Mouse (Mus musculus) Patski (cell line): ENCODE measurements around the gene Hsd17b14. TPM values are rescaled to one million over a fixed set of nuclear protein-coding genes. Genes with fewer than 3 reads are reported as not detected.

Experiments used
- ATAC-seq: fragments of 100-300 bp; one replicate; pipeline ENCODE4 v1.8.0; 2021
- CTCF ChIA-PET: fragments of 350-600 bp; sonication (Branson Sonifier 250); formaldehyde crosslinking; loops from one replicate; lab custom pipeline; 2022; ENCODE audit warnings: inconsistent platforms; lab: Charles Lee
- POLR2A ChIA-PET: fragments of 350-600 bp; sonication (Branson Sonifier 250); formaldehyde crosslinking; loops from one replicate; lab custom pipeline; 2022; ENCODE audit warnings: antibody characterized with exemption, inconsistent platforms; lab: Charles Lee
- DNase-seq: peaks from one replicate; pipeline ENCODE4 v3.0.0-alpha.2; 2011; ENCODE audit warnings: low read depth, low spot score
- H3K27me3 ChIP-seq: fragments of 371-371 bp; one replicate; pipeline ENCODE4 v1.5.1; 2021
- CTCF ChIP-seq: fragments of 100-300 bp; IDR thresholded peaks from one replicate; pipeline ENCODE4 v1.5.1; 2021
- in situ Hi-C: fragments of 300-500 bp; cut with MboI; formaldehyde crosslinking; loops from 3 replicates; pipeline ENCODE4 v1.11.1; 2018; ENCODE audit warnings: low pct_unique_long_range_greater_than_20kb, mixed read lengths
- polyA plus RNA-seq: library from polyadenylated mRNA; unstranded; gene quantifications from one replicate; pipeline ENCODE4 v1.2.3, GENCODE M21; 2021

Gene Hsd17b14
- polyA plus RNA-seq, 1 experiment from 2014 or later = 1.6 TPM

DNA sequence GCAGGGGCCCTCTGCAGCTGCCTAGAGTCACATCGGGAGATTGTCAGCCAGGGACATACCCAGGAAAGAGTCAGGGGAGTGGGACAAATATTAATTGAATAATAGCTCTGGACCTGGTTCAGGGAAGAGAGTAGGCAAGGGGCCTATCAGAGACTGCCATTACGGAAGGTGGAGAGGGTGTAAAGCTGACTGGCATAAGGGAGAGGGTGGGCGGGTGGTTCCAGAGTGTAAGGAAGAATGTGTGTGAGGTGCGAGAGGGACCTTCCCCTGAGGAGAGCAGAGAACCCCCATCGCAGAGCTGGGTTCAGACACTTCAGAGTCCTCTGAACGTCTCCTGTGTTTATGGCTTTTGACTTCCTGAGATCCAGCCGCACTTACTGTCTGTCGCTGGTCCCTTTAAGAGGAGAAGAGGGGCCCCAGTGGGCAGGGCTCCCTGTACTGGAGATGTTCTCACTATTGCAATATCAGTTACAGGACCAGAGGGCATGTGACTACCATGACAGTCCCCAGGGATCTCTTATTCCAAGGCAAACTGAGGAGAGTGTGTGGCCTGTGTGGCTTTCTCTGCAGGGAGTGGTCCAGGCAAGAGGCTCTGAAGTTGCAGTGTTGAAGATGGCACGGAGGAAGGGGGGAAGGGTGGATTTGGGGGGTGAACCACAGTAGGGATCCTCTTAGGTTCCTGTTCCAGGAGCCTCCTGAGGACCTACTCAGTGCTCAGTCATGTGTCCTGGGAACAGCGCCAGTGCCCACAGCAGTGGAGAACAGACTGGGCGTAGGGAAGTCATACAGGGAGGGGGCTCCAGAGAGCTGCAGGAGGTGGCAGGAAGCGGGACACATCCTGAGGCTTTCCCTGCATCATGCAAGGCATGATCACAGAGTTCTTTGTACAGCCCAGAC is 7.2 kb downstream of the Hsd17b14 start:
- no peaks in the 10 kb centered on the region for H3K27me3 ChIP-seq
- POLR2A ChIA-PET = interaction anchor here (0.7 to 1.1 kb wide), 3 partner anchors 21 to 96 kb away, joined by 3 to 4 read pairs (median 3); no protein-coding TSS in a partner anchor
- no peak for TF ChIP-seq CTCF
- ATAC-seq (no peak), DNase-seq (no peak)
- in situ Hi-C loops = loop anchor here (5.0 to 10.0 kb wide), 2 partner anchors 85 to 123 kb away; partner anchors contain the start of gene Ntn5
- CTCF ChIA-PET = interaction anchor here (0.7 to 8.6 kb wide), 12 partner anchors 9 to 121 kb away, joined by 3 to 116 read pairs (median 4); no protein-coding TSS in a partner anchor

DNA sequence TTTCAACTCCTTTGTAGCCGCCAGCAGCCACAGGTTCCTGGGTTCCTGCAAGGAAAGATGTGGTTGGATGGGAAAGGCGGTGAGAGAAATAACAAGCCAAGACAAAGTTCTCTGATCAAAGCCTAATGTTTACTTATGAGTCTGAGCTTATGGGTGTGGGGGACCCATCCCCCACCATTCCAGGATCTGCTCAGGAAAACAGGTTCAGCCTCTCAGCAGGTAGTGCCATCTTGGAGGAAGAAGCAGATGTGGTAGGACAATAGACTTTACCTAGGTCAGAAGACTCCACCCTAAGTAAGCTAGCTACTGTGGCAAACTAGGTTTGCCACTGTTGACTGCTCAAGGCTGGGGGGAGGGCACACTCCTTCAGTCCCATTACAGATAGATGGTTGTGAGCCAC is 10.1 kb downstream of the Hsd17b14 start:
- DNase-seq (no peak), ATAC-seq (no peak)
- ChIA-PET CTCF (interaction anchor here (1.5 to 4.5 kb wide), 3 partner anchors 9 to 93 kb away, joined by 4 to 16 read pairs (median 7); no protein-coding TSS in a partner anchor), POLR2A (interaction anchor here (0.5 kb wide), 1 partner anchor 90 kb away, joined by 3 read pairs; no protein-coding TSS in a partner anchor)
- H3K27me3 ChIP-seq = no peaks in the 10 kb centered on the region
- no peak for TF ChIP-seq CTCF
- in situ Hi-C loops = loop anchor here (5.0 to 10.0 kb wide), 2 partner anchors 88 to 120 kb away; partner anchors contain the start of gene Ntn5

- CTCF ChIA-PET = interaction anchor here (1.2 to 4.5 kb wide), 4 partner anchors 10 to 94 kb away, joined by 4 to 16 read pairs (median 6); no protein-coding TSS in a partner anchor
- H3K27me3 ChIP-seq = no peaks in the 10 kb centered on the region
- no peak for TF ChIP-seq CTCF
- no peak for ATAC-seq
- POLR2A ChIA-PET = no interaction called here
- in situ Hi-C loops = loop anchor here (10.0 kb wide), 1 partner anchor 119 kb away; the partner anchor contains the start of gene Ntn5
- no peak for DNase-seq
Observed at GRCm38 (mm10) chr7:45565446-45565845, 10.8 kb downstream of the Hsd17b14 start.

DNA sequence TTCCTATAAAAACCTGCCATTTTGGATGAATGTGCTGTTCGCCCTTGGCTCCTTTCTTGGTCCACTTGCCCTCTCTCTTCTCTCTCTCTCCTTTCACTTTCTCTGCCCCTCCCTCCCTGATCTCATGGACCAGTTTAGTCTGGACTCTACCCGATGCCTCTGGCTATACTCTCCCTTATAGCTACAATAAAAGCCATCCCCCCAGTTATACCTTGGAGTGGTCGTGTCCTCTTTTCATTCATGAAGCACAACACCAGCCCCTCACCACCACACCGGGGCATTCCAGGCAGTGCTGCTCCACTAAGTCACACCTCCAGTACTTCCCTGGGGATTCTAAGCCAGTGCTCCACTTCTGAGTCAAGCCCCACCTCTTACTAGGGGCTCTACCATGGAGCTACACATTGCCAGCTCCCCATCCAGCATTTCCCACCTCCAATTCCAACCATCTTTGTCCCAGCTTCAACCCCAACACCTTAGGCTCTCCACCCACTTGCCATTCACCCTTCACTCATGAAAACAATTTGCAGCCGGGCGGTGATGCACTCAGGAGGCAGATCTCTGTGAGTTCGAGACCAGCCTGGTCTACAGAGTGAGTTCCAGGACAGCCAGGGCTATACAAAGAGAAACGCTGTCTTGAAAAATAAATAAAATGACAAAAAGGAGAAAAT is 12.6 kb downstream of the Hsd17b14 start:
- no peak for ATAC-seq
- no peak for TF ChIP-seq CTCF
- H3K27me3 ChIP-seq = no peaks in the 10 kb centered on the region
- no peak for DNase-seq
- ChIA-PET CTCF (interaction anchor here (1.9 to 4.5 kb wide), 3 partner anchors 11 to 116 kb away, joined by 6 to 16 read pairs (median 7); partner anchors contain the start of gene Ntn5), POLR2A (interaction anchor here (0.9 kb wide), 1 partner anchor 76 kb away, joined by 3 read pairs; no protein-coding TSS in a partner anchor)
- in situ Hi-C loops = loop anchor here (10.0 kb wide), 1 partner anchor 118 kb away; the partner anchor contains the start of gene Ntn5

DNA sequence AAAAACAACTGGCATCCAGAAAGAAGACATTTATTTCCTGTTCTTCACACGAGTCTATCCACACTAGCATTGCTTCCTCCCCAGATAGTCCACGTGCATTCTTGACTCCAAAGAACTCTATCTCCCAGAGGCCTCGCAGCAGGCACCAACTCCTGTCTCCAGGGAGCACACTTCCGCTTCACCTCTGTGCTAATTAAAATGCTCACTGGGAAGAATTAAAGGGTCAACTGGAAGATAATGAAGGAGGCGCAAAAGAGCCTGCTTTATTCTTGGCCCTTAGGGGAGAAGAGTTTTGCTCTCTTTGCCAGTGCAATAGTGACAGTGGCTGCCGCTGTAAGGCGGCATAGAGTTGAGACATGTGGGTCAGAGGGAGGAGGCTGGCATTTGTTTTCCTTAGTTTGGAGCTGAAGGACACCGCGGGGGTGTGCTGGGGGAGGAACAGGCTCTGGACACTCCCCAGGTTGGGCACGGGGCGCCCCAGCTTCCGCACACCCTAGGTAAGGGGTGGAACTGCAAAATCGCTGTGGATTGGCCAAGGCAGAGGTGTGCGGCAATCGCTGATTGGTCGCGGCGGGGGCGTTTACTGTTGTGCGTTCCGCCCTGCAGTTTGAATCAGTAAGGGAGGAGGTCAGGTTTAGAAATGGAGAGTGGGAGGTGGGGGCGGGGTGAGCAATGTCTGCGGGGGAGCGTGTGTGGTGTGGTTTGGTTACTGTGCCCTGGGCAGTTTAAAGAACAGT is 13.3 kb downstream of the Hsd17b14 start:
- ChIA-PET POLR2A (no interaction called here), CTCF (interaction anchor here (0.7 to 4.5 kb wide), 4 partner anchors 12 to 115 kb away, joined by 3 to 16 read pairs (median 6); partner anchors contain the start of gene Ntn5)
- TF ChIP-seq CTCF = no peak
- in situ Hi-C loops = loop anchor here (10.0 kb wide), 1 partner anchor 117 kb away; the partner anchor contains the start of gene Ntn5
- peak; percentile 24 for DNase-seq
- H3K27me3 ChIP-seq = no peaks in the 10 kb centered on the region
- peak; percentile 79 for ATAC-seq

DNA sequence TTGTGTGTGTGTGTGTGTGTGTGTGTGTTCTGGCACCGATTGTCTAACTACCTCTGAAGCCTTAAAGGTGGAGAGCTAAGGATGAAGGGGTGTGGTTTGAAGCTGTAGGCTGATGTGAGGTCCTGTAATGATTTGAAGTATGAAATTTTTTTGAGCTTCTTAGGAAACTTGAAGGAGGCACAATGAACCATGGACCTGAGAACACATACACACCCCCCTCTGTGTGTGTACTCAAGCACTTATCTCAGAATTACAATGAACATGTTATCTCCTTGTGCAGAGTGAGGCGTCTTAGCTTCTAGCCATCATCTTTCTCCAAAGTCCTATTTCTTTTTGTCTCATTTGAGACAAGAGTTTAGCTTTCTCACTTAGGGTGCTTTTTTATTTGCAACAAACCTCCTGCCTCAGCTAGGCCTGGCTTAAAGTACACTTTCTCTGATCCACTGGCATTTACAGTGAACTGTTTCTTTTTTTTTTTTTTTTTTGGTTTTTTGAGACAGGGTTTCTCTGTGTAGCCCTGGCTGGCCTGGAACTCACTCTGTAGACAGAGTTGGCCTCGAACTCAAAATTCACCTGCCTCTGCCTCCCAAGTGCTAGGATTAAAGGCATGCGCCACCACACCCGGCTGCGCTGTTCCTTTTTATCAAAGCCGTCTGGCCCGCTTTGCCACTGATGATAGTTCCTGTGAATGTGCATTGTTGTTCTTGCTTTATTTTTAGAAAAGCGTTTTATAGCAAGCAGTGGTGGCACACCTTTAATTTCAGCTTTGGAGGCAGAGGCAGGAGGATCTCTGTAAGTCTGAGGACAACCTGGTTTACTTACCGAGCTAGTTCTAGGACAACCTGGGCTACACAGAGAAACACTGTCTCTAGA is 14.1 kb downstream of the Hsd17b14 start:
- ATAC-seq = no peak
- in situ Hi-C loops = loop anchor here (10.0 kb wide), 1 partner anchor 116 kb away; the partner anchor contains the start of gene Ntn5
- CTCF ChIA-PET = interaction anchor here (0.7 to 4.5 kb wide), 4 partner anchors 13 to 114 kb away, joined by 3 to 16 read pairs (median 6); partner anchors contain the start of gene Ntn5
- H3K27me3 ChIP-seq = no peaks in the 10 kb centered on the region
- POLR2A ChIA-PET = no interaction called here
- DNase-seq = no peak
- no peak for TF ChIP-seq CTCF

DNA sequence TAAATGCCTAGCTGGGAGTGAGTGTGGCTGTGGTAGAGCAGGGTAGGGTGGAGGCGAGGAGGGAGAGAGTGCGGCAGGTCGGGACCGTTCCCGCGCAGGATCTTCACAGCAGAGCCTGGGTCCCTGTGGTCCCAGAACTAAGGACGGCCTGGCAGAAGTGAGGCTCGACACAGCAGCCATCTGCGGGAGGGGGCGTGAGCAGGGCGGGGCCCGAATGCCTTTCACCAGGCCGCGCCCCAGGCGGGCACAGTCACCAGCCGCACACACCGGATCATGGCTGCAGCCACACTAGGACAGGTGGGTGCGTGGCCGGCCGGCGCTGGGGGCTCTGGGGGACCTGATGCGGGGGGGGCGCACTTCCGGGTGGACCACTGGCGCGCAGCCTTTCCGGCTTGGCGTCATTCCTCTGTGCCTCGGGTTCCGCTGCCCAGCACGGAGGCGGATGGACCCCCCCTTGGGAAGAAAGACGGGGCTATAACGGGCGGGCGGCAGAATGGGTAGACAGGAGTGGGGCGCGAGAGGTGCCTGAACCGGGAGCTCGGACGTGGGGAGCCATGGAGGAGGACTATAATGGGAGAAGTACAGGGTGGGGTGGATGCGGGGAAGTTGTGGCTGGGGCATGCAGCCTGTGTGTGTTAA is 15.5 kb downstream of the Hsd17b14 start, which contains the start of gene Bcat2:
Gene Bcat2 (plus strand): TSS at position 51 of the 639 bp plus-strand sequence.
- CTCF ChIA-PET = interaction anchor here (1.9 to 2.8 kb wide), 2 partner anchors 9 to 19 kb away, joined by 6 to 16 read pairs; no protein-coding TSS in a partner anchor
- in situ Hi-C loops = no loop called here
- ATAC-seq (peak; percentile 55), DNase-seq (no peak)
- TF ChIP-seq CTCF = no peak
- POLR2A ChIA-PET = no interaction called here
- H3K27me3 ChIP-seq = no peaks in the 10 kb centered on the region

GRCm38 (mm10) chr7:45571966-45572365 is 17.3 kb downstream of the Hsd17b14 start:
- ATAC-seq = no peak
- DNase-seq = no peak
- in situ Hi-C loops = no loop called here
- CTCF ChIA-PET = interaction anchor here (1.0 to 2.8 kb wide), 6 partner anchors 9 to 110 kb away, joined by 3 to 16 read pairs (median 6); no protein-coding TSS in a partner anchor
- POLR2A ChIA-PET = interaction anchor here (1.3 kb wide), 1 partner anchor 106 kb away, joined by 4 read pairs; no protein-coding TSS in a partner anchor
- no peak for TF ChIP-seq CTCF
- no peaks in the 10 kb centered on the region for H3K27me3 ChIP-seq
